Mouse (Mus musculus): Measurements from ENCODE around the gene Gm3542.
"Not testable (repeated sequence)": the region's sequence is repeated elsewhere in the genome, so short reads cannot be mapped to it uniquely, and the experiment has no call there.

Gm3542 gene

DNA sequence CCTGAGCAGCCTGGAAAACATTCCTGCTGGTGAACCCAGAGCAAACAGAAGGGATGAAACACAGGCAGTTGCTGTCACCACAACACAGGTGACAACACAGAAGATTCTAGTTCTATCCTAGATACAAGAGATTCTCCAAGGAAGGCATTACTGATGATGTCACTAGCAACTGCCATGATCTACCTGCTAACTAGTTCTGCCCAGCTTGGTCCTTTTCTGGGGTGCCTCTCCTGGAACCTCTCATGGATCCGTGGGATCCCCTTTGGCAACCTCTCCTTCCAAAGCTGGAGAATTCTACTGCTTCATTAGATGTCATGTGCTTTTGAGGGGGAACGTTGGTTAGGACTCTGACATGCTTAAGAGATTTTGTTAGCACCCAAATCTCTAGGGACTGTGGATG lies at the start of gene Gm3542:
Gene Gm3542, minus strand, starts transcription at position 101 of the 400 bp plus-strand sequence.
- in situ Hi-C loops (cut with MseI, MboI), result not testable (repeated sequence)

Data from mouse trophoblast stem cell (cell line).